Mouse (Mus musculus): ENCODE data around the gene Cdk5. TPM values are rescaled to one million over a fixed set of nuclear protein-coding genes. Genes with fewer than 3 reads are reported as not detected.
A peak's percentile ranks its signal among the peaks of the same experiment; 100 is the strongest.

Cdk5 gene
- polyA plus RNA-seq, 1 experiment from 2014 or later = 127 TPM

GRCm38 (mm10) chr5:24442029-24442428 is 18.7 kb upstream of the Cdk5 start:
- WGBS = 87% methylated on average over 9 of the region's 9 CpGs
- Histone ChIP-seq H3K27me3 (replicated peaks; ENCODE audit: control insufficient read depth, insufficient read depth, low read length) (no peaks in the 10 kb centered on the region), H3K9me3 (ENCODE audit: control insufficient read depth, low read length) (no peaks in the 10 kb centered on the region), H3K4me2 (ENCODE audit: low read length) (no peak overlapping the region), H3K4me1 (replicated peaks; ENCODE audit: control insufficient read depth, insufficient read depth, low read length) (peaks cover 21% of the 10 kb centered on the region), H3K36me3 (ENCODE audit: control insufficient read depth, insufficient read depth) (no peaks in the 10 kb centered on the region; the same call in 1 of the 2 replicates), H3K9ac (replicated peaks; ENCODE audit: low read depth, low read length) (no peak overlapping the region), H3K4me3 (replicated peaks; ENCODE audit: low read length) (no peak overlapping the region), H3K27ac (ENCODE audit: low read length) (no peak overlapping the region)
- no peak for ATAC-seq

- ATAC-seq = no peak
- Histone ChIP-seq H3K9ac (replicated peaks; ENCODE audit: low read depth, low read length) (no peak overlapping the region), H3K36me3 (ENCODE audit: control insufficient read depth, insufficient read depth) (no peaks in the 10 kb centered on the region; the same call in 1 of the 2 replicates)
Observed at GRCm38 (mm10) chr5:24441187-24441586, 17.9 kb upstream of the Cdk5 start.

GRCm38 (mm10) chr5:24433993-24434392 is 10.7 kb upstream of the Cdk5 start:
- H3K9me3 ChIP-seq (ENCODE audit: control insufficient read depth, low read length) = no peaks in the 10 kb centered on the region
- no peak overlapping the region for H3K9ac ChIP-seq (replicated peaks; ENCODE audit: low read depth, low read length)
- H3K4me3 ChIP-seq (replicated peaks; ENCODE audit: low read length) = no peak overlapping the region
- H3K27ac ChIP-seq (ENCODE audit: low read length) = no peak overlapping the region
- H3K4me1 ChIP-seq (replicated peaks; ENCODE audit: control insufficient read depth, insufficient read depth, low read length) = no peaks in the 10 kb centered on the region
- no peak overlapping the region for H3K4me2 ChIP-seq (ENCODE audit: low read length)
- 94% methylated on average over 8 of the region's 8 CpGs for WGBS
- no peaks in the 10 kb centered on the region for H3K27me3 ChIP-seq (replicated peaks; ENCODE audit: control insufficient read depth, insufficient read depth, low read length)
- H3K36me3 ChIP-seq (ENCODE audit: control insufficient read depth, insufficient read depth) = no peaks in the 10 kb centered on the region; the same call in 1 of the 2 replicates
- ATAC-seq = no peak

More at GRCm38 (mm10) chr5:24441187-24441586, 17.9 kb upstream of the Cdk5 start:
- H3K4me1 ChIP-seq (replicated peaks; ENCODE audit: control insufficient read depth, insufficient read depth, low read length) = peaks cover 16% of the 10 kb centered on the region
- H3K27ac ChIP-seq (ENCODE audit: low read length) = no peak overlapping the region
- H3K27me3 ChIP-seq (replicated peaks; ENCODE audit: control insufficient read depth, insufficient read depth, low read length) = no peaks in the 10 kb centered on the region
- H3K9me3 ChIP-seq (ENCODE audit: control insufficient read depth, low read length) = no peaks in the 10 kb centered on the region
- 91% methylated on average over 8 of the region's 8 CpGs for WGBS
- H3K4me2 ChIP-seq (ENCODE audit: low read length) = no peak overlapping the region
- no peak overlapping the region for H3K4me3 ChIP-seq (replicated peaks; ENCODE audit: low read length)

GRCm38 (mm10) chr5:24428596-24428995 is 5.3 kb upstream of the Cdk5 start:
- Histone ChIP-seq H3K36me3 (ENCODE audit: control insufficient read depth, insufficient read depth) (no peaks in the 10 kb centered on the region), H3K4me2 (ENCODE audit: low read length) (no peak overlapping the region), H3K9ac (replicated peaks; ENCODE audit: low read depth, low read length) (no peak overlapping the region), H3K27me3 (replicated peaks; ENCODE audit: control insufficient read depth, insufficient read depth, low read length) (no peaks in the 10 kb centered on the region), H3K4me1 (replicated peaks; ENCODE audit: control insufficient read depth, insufficient read depth, low read length) (peaks cover 38% of the 10 kb centered on the region), H3K9me3 (ENCODE audit: control insufficient read depth, low read length) (no peaks in the 10 kb centered on the region), H3K4me3 (replicated peaks; ENCODE audit: low read length) (no peak overlapping the region), H3K27ac (ENCODE audit: low read length) (no peak overlapping the region)
- WGBS = 20% methylated on average over 8 of the region's 9 CpGs
- no peak for ATAC-seq

- no peaks in the 10 kb centered on the region for H3K36me3 ChIP-seq (ENCODE audit: control insufficient read depth, insufficient read depth)
- H3K27ac ChIP-seq (ENCODE audit: low read length) = no peak overlapping the region
- no peaks in the 10 kb centered on the region for H3K27me3 ChIP-seq (replicated peaks; ENCODE audit: control insufficient read depth, insufficient read depth, low read length)
- H3K9me3 ChIP-seq (ENCODE audit: control insufficient read depth, low read length) = no peaks in the 10 kb centered on the region
- no peak overlapping the region for H3K4me2 ChIP-seq (ENCODE audit: low read length)
- no peak overlapping the region for H3K4me3 ChIP-seq (replicated peaks; ENCODE audit: low read length)
- H3K4me1 ChIP-seq (replicated peaks; ENCODE audit: control insufficient read depth, insufficient read depth, low read length) = peaks cover 38% of the 10 kb centered on the region
- WGBS = 9% methylated on average over 15 of the region's 15 CpGs
- no peak for ATAC-seq
- no peak overlapping the region for H3K9ac ChIP-seq (replicated peaks; ENCODE audit: low read depth, low read length)
Observed at GRCm38 (mm10) chr5:24427981-24428402, 4.7 kb upstream of the Cdk5 start.

GRCm38 (mm10) chr5:24427285-24427633 is 3.9 kb upstream of the Cdk5 start:
- no peaks in the 10 kb centered on the region for H3K27me3 ChIP-seq (replicated peaks; ENCODE audit: control insufficient read depth, insufficient read depth, low read length)
- H3K36me3 ChIP-seq (ENCODE audit: control insufficient read depth, insufficient read depth) = no peaks in the 10 kb centered on the region
- no peak overlapping the region for H3K4me3 ChIP-seq (replicated peaks; ENCODE audit: low read length)
- H3K27ac ChIP-seq (ENCODE audit: low read length) = no peak overlapping the region
- no peak overlapping the region for H3K4me2 ChIP-seq (ENCODE audit: low read length)
- 12% methylated on average over 12 of the region's 12 CpGs for whole genome bisulfite sequencing
- no peak overlapping the region for H3K9ac ChIP-seq (replicated peaks; ENCODE audit: low read depth, low read length)
- H3K4me1 ChIP-seq (replicated peaks; ENCODE audit: control insufficient read depth, insufficient read depth, low read length) = peaks cover 45% of the 10 kb centered on the region
- ATAC-seq = no peak
- H3K9me3 ChIP-seq (ENCODE audit: control insufficient read depth, low read length) = no peaks in the 10 kb centered on the region

GRCm38 (mm10) chr5:24426556-24427284 is 3.4 kb upstream of the Cdk5 start:
- no peaks in the 10 kb centered on the region for H3K27me3 ChIP-seq (replicated peaks; ENCODE audit: control insufficient read depth, insufficient read depth, low read length)
- no peak overlapping the region for H3K27ac ChIP-seq (ENCODE audit: low read length)
- no peak overlapping the region; the same call in 1 of the 2 replicates for H3K9ac ChIP-seq (replicated peaks; ENCODE audit: low read depth, low read length)
- H3K4me1 ChIP-seq (replicated peaks; ENCODE audit: control insufficient read depth, insufficient read depth, low read length) = peaks cover 47% of the 10 kb centered on the region
- no peaks in the 10 kb centered on the region for H3K36me3 ChIP-seq (ENCODE audit: control insufficient read depth, insufficient read depth)
- no peak for ATAC-seq
- 13% methylated on average over 9 of the region's 9 CpGs for WGBS
- no peak overlapping the region for H3K4me3 ChIP-seq (replicated peaks; ENCODE audit: low read length)
- H3K9me3 ChIP-seq (ENCODE audit: control insufficient read depth, low read length) = no peaks in the 10 kb centered on the region
- peak overlapping the region; percentile 96; the same call in 1 of the 2 replicates for H3K4me2 ChIP-seq (ENCODE audit: low read length)

GRCm38 (mm10) chr5:24426037-24426432 is 2.7 kb upstream of the Cdk5 start:
- H3K9me3 ChIP-seq (ENCODE audit: control insufficient read depth, low read length) = no peaks in the 10 kb centered on the region
- H3K9ac ChIP-seq (replicated peaks; ENCODE audit: low read depth, low read length) = no peak overlapping the region; the same call in 1 of the 2 replicates
- peak overlapping the region; percentile 96 for H3K4me2 ChIP-seq (ENCODE audit: low read length)
- H3K4me3 ChIP-seq (replicated peaks; ENCODE audit: low read length) = peak overlapping the region; percentile 69
- ATAC-seq = no peak
- 0% methylated on average over 10 of the region's 10 CpGs for WGBS
- H3K4me1 ChIP-seq (replicated peaks; ENCODE audit: control insufficient read depth, insufficient read depth, low read length) = peaks cover 47% of the 10 kb centered on the region
- no peak overlapping the region for H3K27ac ChIP-seq (ENCODE audit: low read length)
- H3K36me3 ChIP-seq (ENCODE audit: control insufficient read depth, insufficient read depth) = no peaks in the 10 kb centered on the region
- no peaks in the 10 kb centered on the region for H3K27me3 ChIP-seq (replicated peaks; ENCODE audit: control insufficient read depth, insufficient read depth, low read length)

GRCm38 (mm10) chr5:24425421-24426036 is 2.2 kb upstream of the Cdk5 start:
- H3K27me3 ChIP-seq (replicated peaks; ENCODE audit: control insufficient read depth, insufficient read depth, low read length) = no peaks in the 10 kb centered on the region
- peak overlapping the region; percentile 96 for H3K4me2 ChIP-seq (ENCODE audit: low read length)
- peak overlapping the region; percentile 69 for H3K4me3 ChIP-seq (replicated peaks; ENCODE audit: low read length)
- 0% methylated on average over 23 of the region's 30 CpGs for WGBS
- peak overlapping the region; percentile 75 for H3K9ac ChIP-seq (replicated peaks; ENCODE audit: low read depth, low read length)
- H3K27ac ChIP-seq (ENCODE audit: low read length) = no peak overlapping the region; the same call in 1 of the 2 replicates
- no peaks in the 10 kb centered on the region for H3K36me3 ChIP-seq (ENCODE audit: control insufficient read depth, insufficient read depth)
- peaks cover 47% of the 10 kb centered on the region for H3K4me1 ChIP-seq (replicated peaks; ENCODE audit: control insufficient read depth, insufficient read depth, low read length)
- no peaks in the 10 kb centered on the region for H3K9me3 ChIP-seq (ENCODE audit: control insufficient read depth, low read length)
- ATAC-seq = no peak
